ENCODE assay signal across 9 mouse cellular contexts in the genomic region with DNA sequence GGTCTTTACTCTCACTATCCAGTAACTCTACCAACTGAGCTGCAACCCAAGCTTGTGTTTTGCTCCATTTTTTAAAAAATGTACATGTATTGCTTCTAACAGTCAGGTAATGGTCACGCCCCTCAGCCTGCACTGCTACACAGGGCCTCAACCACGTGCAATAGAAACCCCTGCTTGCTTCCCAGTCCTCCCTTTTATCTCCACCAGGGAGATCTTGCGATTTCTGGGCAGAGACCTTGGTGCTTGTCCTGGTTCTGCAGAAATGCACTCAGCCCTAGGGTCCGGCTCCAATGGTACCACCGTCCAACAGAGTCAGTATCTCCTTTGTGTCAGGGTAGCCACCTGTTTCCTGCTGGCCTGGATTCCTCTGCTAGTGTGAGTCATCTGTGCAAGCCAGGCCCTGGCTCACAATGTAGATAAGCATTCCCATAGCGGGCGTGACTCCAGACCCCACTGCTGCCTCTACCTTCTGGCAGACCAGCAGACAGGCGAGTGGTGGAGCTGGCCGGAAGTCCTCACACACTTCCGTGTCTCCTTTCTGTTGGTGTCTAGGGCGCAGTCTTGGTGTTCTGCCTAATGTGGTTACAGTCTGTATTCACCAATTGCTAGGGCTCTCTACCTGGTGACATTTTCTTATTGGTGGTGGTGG. TPM values are rescaled to one million over a fixed set of nuclear protein-coding genes. Genes with fewer than 3 reads are reported as not detected.
DNase-seq lines count a peak whose midpoint lies in the region; ATAC-seq lines count a peak whose summit lies in the region.
"Had no signal": no experiment of that assay in that cellular context is flagged by ENCODE, and none has a peak within 500 bp of the region (broad histone marks: within the 10 kb centered on the region; RNA-seq: fewer than 3 reads in every experiment).

No protein-coding gene starts in this region.

- H3K27me3 ChIP-seq in midbrain, embryonic 16.5 days (ENCODE audit: control insufficient read depth, insufficient read depth, low read depth, low read length), result no peaks in the 10 kb centered on the region
- H3K27me3 ChIP-seq in hindbrain, embryonic 16.5 days (replicated peaks; ENCODE audit: control insufficient read depth, insufficient read depth, low read length), result no peaks in the 10 kb centered on the region
- H3K27me3 ChIP-seq: limb, embryonic 13.5 days had no signal

- no peaks in the 10 kb centered on the region for H3K4me1 ChIP-seq in midbrain, embryonic 16.5 days (ENCODE audit: control insufficient read depth, insufficient read depth, low read length)
- no peaks in the 10 kb centered on the region for H3K4me1 ChIP-seq in hindbrain, embryonic 16.5 days (ENCODE audit: control insufficient read depth, insufficient read depth, low read depth, low read length)
- H3K4me1 ChIP-seq: limb, embryonic 13.5 days had no signal

- WGBS in midbrain, embryonic 16.5 days, result 77% methylated on average over 11 of the region's 11 CpGs
- WGBS in hindbrain, embryonic 16.5 days, result 85% methylated on average over 11 of the region's 11 CpGs

- ATAC-seq in midbrain, embryonic 16.5 days, result no peak
- ATAC-seq in hindbrain, embryonic 16.5 days, result no peak

- H3K9me3 ChIP-seq in midbrain, embryonic 16.5 days (replicated peaks; ENCODE audit: control insufficient read depth, low read length, poor library complexity, severe bottlenecking), result no peaks in the 10 kb centered on the region
- H3K9me3 ChIP-seq in hindbrain, embryonic 16.5 days (ENCODE audit: control insufficient read depth, low read length), result no peaks in the 10 kb centered on the region
- H3K9me3 ChIP-seq: limb, embryonic 13.5 days had no signal

- intact Hi-C loops in heart, postnatal 14 days (cut with DNase I), result no loop called here

- no peak overlapping the region for H3K27ac ChIP-seq in midbrain, embryonic 16.5 days (ENCODE audit: low read length)
- H3K27ac ChIP-seq in hindbrain, embryonic 16.5 days (ENCODE audit: low read depth, low read length), result no peak overlapping the region
- H3K27ac ChIP-seq: limb, embryonic 13.5 days had no signal

- H3K4me2 ChIP-seq in midbrain, embryonic 16.5 days (ENCODE audit: low read length), result no peak overlapping the region
- H3K4me2 ChIP-seq in hindbrain, embryonic 16.5 days (ENCODE audit: low read length), result no peak overlapping the region
- H3K4me2 ChIP-seq: limb, embryonic 13.5 days had no signal

- no peak overlapping the region for H3K9ac ChIP-seq in midbrain, embryonic 16.5 days (ENCODE audit: low read depth, low read length)
- no peak overlapping the region for H3K9ac ChIP-seq in hindbrain, embryonic 16.5 days (ENCODE audit: low read depth, low read length)
- H3K9ac ChIP-seq: limb, embryonic 13.5 days had no signal

- no peak overlapping the region for H3K4me3 ChIP-seq in midbrain, embryonic 16.5 days (ENCODE audit: low read depth, low read length)
- H3K4me3 ChIP-seq in hindbrain, embryonic 16.5 days (ENCODE audit: low read length), result no peak overlapping the region
- H3K4me3 ChIP-seq: limb, embryonic 13.5 days had no signal

- no peaks in the 10 kb centered on the region for H3K36me3 ChIP-seq in midbrain, embryonic 16.5 days (ENCODE audit: control insufficient read depth, insufficient read depth, low read length)
- no peaks in the 10 kb centered on the region for H3K36me3 ChIP-seq in hindbrain, embryonic 16.5 days (ENCODE audit: control insufficient read depth, insufficient read depth, low read length)
- H3K36me3 ChIP-seq: limb, embryonic 13.5 days had no signal

- DNase-seq in ovary, postnatal 36 days (ENCODE audit: low spot score), result peak; percentile 32
- no peak for DNase-seq in ovary, postnatal 14 days (ENCODE audit: low spot score)
- peak; percentile 95 for DNase-seq in cerebellum, adult 9-10 months
- DNase-seq in heart, postnatal 14 days, result peak; percentile 61 to 64
- peak; percentile 32 to 67 for DNase-seq in lung, postnatal 4 days
- DNase-seq in T-cell, adult 2 months (ENCODE audit: low spot score), result no peak

RNA-seq across cellular contexts. Expression of gene Mfsd4a, which starts 27.6 kb away (rescaled TPM):
- 1 to 10 TPM; 1.2 to 1.4 TPM for total RNA-seq in heart, postnatal 14 days (2021)
- polyA plus RNA-seq in midbrain, embryonic 16.5 days (2015; fragmentation: Nextera tagmentation; extraction: Ambion mirVana), result 7.7 and 10.4 TPM in 2 replicates
- 6.9 and 9.0 TPM in 2 replicates for polyA plus RNA-seq in hindbrain, embryonic 16.5 days (2015; fragmentation: Nextera tagmentation; extraction: Ambion mirVana)

RNA-seq across cellular contexts. Expression of gene Cdk18, which starts 44.0 kb away (rescaled TPM):
- 10 to 100 TPM in 1 of 2 experiments, 1 to 10 TPM in 1; 9.9 to 12.5 TPM for total RNA-seq in heart, postnatal 14 days (2021)
- polyA plus RNA-seq in midbrain, embryonic 16.5 days (2015; fragmentation: Nextera tagmentation; extraction: Ambion mirVana), result 1.7 and 2.4 TPM in 2 replicates
- 1.1 and 1.5 TPM in 2 replicates for polyA plus RNA-seq in hindbrain, embryonic 16.5 days (2015; fragmentation: Nextera tagmentation; extraction: Ambion mirVana)

Comparison
In these comparisons a context has a peak if more than half of its experiments do, and no peak if none do; other contexts are left out.
1. DNase-seq: peak in ovary, postnatal 36 days (single experiment), cerebellum, adult 9-10 months (single experiment), heart, postnatal 14 days (2 of 2) and lung, postnatal 4 days (2 of 2); none in ovary, postnatal 14 days (single experiment) and T-cell, adult 2 months (single experiment).